Mouse (Mus musculus) cortical plate, adult 2 months (tissue): Measurements from ENCODE around the gene Pdzk1ip1.

Experiments used
- CTCF ChIP-seq: fragments of 200-500 bp; IDR thresholded peaks from 2 replicates; pipeline ENCODE4 v1.5.1; 2011; ENCODE audit warnings: mild to moderate bottlenecking, control low read depth, low read length; ENCODE audit not compliant: insufficient read depth; ENCODE audit errors: extremely low read depth
- POLR2A ChIP-seq: fragments of 200-500 bp; IDR thresholded peaks from 2 replicates; pipeline ENCODE4 v1.6.1; 2011; ENCODE audit warnings: mild to moderate bottlenecking, low read length, control low read depth; ENCODE audit not compliant: insufficient read depth; ENCODE audit errors: extremely low read depth

DNA sequence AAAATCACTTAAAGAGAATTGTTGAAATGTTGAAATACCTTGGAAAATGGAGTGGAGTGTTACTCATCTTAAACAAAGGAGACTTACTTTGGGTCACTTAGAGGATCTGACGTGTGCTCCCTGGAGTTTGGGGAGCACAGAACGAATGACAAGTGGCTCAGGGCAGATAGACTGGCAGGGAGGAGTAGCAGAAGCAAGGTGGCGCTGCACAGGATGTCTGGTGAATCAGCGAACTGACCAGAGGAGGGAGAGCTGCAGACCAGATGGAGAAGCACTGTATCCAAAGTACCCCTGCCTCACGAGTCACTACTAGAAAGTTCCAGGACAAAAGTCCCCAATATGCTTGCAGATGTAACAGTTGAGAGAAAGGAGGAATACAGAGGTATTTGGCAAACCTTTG is 24.8 kb downstream of the Pdzk1ip1 start:
- no peak for TF ChIP-seq CTCF
- no peak for TF ChIP-seq POLR2A
